Mouse (Mus musculus): Measurements from ENCODE around the gene Fam83g. TPM values are rescaled to one million over a fixed set of nuclear protein-coding genes. Genes with fewer than 3 reads are reported as not detected.

Gene Fam83g
- polyA plus RNA-seq, 1 experiment, result 0.06 TPM

DNA sequence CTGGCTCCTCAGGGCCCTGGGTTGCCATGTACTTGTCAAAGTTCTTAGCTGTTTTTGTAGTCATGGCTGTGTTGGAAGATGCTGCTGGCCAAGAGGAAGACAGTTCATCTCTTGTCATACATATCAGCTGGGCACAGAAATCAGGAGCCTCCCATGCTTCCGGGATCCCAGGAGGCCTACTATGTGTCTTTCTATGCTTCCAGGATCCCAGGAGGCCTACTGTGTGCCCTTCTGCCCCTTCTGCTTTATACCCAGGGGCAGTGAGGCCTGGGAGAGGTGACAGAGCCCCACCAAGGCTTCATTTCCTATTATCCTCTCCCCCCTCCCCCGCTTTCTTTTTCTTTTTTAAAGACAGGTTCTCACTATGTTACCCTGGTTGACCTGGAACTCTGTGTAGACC, 21.7 kb downstream of the Fam83g start:
- no peak for DNase-seq (ENCODE audit: extremely low spot score in 1 of 2, low spot score in 1 of 2)

DNA sequence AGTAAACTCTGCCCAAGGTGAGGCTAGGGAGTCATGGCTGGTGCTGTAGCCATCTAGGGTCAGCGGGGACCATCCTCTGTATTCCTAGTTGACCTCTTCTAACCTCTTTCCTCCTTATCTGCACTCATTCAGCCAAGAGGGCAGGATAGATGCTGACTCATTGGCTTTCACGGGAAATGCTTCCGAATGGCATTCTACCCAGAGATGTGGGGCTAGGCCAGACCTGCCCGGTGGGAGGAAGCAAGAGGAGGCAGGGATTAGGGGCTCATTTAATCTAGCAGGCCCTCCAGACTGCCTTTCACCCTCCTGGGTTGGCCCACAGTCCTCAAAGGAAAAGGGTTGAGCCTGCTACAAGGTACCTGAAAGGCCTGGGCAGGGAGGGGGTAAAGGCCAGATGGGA, 22.3 kb downstream of the Fam83g start:
- DNase-seq (ENCODE audit: extremely low spot score in 1 of 2, low spot score in 1 of 2), result no peak

DNA sequence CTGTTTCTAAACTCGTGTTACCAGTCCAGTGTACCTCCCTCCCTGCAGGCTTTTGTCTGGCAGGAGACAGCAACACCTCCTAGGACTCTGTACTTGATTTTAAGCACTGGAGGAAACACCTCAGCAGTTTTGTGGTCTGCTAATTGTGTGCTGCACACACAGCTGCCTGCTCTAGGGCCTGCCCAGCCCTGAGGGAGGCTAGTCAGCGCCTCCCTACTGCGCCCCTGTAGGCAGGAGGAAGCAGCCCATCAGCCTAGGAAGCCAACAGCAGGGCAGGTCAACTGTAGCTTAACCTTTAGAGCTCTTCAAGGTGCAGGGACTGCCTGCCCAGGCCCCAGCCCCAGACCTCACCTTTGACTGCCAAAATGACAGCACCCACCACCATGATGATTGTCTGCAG, 25.0 kb downstream of the Fam83g start:
- DNase-seq (ENCODE audit: extremely low spot score in 1 of 2, low spot score in 1 of 2), result no peak

DNA sequence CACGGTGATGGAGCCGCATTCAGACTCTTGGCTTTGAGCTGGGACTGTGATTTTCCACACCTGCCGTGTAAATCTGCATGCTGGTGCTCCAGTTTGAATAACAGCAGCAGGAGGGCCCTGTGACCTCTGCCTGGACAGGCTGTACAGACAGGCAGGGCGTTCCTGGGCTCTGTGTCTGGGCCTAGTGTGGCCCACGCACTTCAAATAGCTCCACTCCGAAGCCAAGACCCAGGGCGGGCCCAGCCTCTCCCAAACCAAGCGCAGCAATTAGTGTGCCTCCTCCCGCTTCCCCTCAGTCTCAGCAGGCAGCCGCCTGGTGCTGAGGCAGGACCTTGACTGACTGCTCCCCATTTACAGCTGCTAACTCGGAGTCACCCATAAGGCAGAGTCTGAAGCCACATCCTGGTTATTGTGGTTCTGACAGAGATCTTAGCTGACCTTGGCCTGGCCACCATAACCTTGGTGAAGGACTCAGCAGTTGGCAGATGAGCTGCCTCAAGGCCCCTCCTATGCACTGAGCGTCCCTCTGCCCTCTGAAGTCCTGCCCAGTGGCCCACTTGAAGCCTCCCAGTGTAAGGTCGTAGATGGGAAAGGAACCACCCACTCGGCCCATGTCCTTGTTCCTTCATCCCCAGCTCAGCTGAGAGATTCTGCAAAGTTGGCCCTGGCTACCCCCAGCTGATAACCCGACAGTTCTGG, 29.4 kb downstream of the Fam83g start:
- no peak for DNase-seq (ENCODE audit: extremely low spot score in 1 of 2, low spot score in 1 of 2)

DNA sequence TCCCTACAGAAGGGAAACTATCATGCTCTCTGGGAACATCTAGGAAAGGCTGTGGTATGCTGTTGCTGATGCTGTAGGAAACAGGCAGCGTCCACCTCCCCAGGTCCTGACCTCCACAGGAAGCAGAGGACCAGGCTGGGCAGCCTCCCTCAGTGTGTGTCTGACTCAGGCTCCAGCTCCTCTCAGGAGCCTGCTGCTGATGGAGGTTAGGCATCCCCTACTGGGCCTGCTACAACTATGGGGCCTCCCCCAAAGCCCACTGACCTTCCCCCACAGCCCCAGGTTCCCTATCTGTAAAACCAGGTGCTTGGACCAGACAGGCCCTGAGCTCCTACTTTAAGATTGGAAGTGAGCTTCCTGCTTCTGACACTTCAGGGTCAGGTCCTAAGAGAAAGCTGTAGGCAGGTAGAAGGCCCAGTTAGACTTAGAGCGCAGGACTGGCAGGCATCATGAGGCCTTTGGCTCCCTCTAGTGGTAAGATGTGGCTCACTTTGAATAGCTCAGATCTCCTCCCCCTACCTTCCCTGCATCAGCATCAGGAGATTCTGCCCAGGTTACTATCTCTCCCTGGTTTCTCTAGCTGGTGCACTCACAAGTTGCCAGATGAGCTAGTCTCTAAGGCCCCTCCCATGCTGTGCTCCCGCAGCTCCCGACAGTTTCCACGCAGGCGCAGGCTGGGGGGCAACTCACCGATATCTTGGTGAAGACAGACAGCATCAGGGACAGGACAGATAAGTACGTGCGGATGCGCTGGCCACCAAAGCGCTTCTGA, 30.6 kb downstream of the Fam83g start:
- DNase-seq (ENCODE audit: extremely low spot score in 1 of 2, low spot score in 1 of 2), result peak; percentile 41 to 94

DNA sequence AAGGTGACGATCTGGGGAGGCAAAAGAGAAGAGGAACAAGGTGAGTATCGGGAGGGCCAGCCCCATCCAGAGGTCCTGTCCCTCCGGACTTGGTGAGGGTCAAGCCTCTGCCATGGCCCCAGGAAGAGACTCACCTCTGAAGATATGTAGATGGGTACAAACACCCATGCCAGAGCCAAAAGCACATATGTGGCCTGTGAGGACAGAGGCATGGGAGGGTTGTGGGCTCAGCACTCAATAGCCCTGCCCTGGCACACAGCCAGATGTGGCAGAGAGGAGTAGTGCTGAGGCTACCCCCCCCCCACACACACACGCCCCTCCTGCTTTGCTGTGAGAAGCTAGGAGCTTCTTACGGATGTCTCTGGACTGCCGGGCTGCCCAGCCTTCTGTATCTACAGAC, 31.2 kb downstream of the Fam83g start:
- no peak for DNase-seq (ENCODE audit: extremely low spot score in 1 of 2, low spot score in 1 of 2)

DNA sequence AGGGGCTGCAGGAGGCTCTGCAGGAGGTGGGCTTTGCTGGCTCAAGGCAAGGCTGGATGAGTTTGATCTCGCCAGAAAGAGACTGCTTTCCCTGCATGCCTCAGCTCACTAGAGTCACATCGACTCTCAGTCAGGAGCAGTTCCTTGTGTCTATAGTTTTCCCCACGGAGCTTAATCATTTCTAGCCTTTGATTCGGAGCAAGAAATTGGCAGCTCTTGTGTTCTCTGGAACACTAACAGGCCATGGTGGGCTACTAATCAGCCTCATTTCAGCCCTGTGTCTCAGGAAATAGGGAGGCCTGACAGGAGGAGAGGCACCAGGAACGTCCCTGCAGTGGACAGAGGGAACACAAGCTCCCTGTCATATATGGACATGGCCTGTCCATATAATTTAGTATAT, 34.1 kb downstream of the Fam83g start:
- DNase-seq (ENCODE audit: extremely low spot score in 1 of 2, low spot score in 1 of 2), result no peak

DNA sequence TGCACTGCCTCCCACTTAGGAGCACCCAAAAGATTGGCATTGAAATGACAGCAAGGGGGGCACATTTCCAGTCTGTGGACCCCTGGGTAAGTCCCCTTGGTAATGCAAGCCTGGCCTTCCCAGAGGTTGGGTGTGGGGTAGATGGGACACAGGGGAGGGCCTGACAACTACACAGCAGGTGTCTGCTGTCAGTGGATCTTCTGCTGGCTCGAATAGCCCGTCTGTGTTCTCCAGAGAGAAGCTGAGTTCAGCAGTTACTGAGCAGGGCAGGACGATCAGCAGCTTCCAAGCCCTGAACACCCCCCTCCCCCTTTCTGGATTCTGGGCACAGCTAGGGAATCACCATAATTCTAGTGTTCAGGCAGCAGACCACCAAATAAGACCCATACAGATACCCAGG, 35.5 kb downstream of the Fam83g start:
- no peak for DNase-seq (ENCODE audit: extremely low spot score in 1 of 2, low spot score in 1 of 2)

DNA sequence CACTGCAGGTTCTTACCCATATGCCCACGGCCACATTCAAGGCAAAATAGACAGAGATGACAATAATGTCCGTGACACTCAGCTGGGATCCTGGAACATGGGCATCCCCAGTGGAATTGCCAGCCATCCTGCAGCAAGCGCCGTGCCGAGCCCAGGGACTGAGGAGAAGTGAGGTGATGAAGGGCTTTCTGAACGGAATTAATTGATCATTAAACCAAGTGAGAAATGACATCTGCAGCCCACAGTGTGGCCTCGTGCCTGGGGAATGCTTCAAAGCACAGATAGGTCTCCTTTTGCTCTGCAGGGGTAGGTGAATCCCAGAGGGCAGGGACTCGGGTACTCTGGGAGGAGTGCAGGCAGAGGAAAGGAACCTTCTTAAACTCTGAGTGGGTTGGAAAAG, 35.9 kb downstream of the Fam83g start:
- no peak for DNase-seq (ENCODE audit: extremely low spot score in 1 of 2, low spot score in 1 of 2)

DNA sequence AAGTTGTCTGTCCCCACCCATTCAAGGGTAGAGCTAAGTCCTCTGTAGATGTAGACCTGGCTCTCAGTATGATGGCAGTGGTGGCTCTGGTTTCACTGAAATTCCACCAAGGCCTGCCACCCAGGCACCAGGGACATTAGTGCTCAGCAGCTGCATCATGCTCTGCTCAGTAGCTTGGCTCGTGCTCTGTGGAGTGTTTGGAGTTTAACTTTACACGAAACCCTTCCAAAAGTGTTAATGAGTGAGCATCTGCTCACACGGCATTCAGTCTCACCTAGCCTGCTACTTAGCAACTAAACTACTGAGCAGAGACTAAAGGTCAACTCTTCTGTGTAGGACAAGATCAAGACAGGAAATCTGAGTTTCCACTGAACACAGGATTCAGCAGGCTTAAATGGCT, 36.7 kb downstream of the Fam83g start, which contains the start of gene Slc5a10:
Slc5a10 (minus strand) TSS at position 191 of the 400 bp plus-strand sequence.
- no peak for DNase-seq (ENCODE audit: extremely low spot score in 1 of 2, low spot score in 1 of 2)

DNA sequence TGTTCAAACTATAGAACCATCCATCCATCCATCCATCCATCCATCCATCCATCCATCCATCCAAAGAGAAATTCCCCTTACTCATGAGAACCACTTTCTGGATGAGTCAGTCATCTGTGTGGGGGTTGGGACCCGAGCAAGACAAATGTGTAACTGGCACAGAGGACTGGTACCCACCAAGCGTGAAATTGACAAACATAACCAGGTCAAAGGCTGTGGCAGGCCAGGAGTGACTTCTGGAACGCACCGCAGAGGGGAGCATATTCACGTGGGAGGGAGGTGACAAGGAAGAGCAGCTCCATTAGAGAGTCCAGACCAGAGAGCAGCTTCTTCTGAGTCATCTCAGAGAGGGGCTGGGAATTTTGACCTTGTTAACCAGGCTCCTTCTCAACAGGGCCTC, 38.2 kb downstream of the Fam83g start:
- no peak for DNase-seq (ENCODE audit: extremely low spot score in 1 of 2, low spot score in 1 of 2)

DNA sequence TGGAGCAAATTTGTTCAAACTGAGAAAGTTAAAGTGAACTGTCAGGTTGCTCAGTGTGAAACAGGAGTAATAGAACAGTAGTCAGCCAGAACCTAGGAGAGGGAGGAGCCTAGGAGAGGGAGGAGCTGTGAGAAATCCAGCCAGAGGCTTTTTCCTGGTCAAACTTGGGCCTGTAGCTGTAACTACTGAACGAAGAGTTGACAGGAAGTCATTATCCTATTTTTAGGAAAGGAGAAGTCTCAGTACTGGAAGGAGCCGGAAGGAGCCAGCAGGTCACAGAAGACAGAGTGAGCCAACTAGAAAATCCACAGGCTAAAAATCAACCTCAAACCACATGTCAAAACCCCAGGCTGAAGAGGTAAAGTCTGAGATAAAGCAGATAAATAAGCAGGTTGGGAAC, 44.1 kb downstream of the Fam83g start:
- DNase-seq (ENCODE audit: extremely low spot score in 1 of 2, low spot score in 1 of 2), result no peak

DNA sequence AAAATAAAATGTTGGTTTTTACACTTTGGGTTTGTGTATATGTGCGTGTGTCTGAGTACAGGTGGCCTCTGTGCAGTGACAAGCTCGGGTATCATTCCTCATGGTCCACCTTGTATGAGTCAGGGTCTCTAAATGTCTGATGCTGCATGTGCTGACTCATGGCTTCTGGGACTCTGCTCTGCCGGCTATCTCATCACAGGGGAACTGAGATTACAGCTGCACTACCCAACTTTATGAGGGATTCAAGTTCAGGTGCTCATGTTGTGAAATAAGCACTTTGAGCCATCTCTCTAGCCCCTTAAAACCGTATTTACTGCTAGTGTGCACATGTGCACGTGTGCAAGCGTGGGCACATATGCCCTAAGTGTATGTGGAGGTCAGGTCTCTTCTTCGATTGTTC, 48.8 kb downstream of the Fam83g start:
- no peak for DNase-seq (ENCODE audit: extremely low spot score in 1 of 2, low spot score in 1 of 2)

DNA sequence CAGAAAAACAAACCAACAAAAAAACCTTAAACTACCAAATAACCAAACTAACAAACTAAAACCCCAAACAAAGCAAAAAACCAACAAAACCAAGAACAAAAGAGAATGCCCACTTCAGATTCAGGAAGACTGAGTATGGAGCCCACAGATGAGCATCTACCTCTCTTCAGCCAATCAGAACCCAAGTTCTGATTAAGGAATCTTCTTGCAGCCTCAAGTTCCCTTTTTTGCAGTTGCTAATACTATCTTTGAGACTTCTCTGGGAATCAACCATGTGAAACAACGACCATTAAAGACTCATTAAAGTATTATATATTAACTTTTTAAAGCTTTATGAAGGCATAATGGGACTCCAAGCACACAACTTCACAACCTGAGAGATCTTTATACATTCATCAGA, 53.4 kb downstream of the Fam83g start:
- DNase-seq (ENCODE audit: extremely low spot score in 1 of 2, low spot score in 1 of 2), result no peak

DNA sequence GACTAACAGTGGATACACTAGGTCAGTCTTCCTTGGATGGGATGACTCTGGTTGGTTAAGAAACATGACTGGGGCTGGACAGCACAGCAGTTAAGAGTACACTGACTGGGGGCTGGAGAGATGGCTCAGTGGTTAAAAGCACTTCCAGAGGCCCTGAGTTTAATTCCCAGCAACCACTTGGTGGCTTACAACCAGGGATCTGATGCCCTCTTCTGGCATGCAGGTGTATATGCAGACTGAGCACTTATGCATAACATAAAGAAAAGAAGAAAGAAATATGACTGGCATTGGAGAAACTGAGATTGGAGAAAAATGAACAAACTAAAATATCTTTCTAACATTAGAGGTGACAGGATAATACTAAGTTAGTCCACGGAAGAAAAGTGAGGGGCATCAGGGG, 56.6 kb downstream of the Fam83g start:
- DNase-seq (ENCODE audit: extremely low spot score in 1 of 2, low spot score in 1 of 2), result no peak

DNA sequence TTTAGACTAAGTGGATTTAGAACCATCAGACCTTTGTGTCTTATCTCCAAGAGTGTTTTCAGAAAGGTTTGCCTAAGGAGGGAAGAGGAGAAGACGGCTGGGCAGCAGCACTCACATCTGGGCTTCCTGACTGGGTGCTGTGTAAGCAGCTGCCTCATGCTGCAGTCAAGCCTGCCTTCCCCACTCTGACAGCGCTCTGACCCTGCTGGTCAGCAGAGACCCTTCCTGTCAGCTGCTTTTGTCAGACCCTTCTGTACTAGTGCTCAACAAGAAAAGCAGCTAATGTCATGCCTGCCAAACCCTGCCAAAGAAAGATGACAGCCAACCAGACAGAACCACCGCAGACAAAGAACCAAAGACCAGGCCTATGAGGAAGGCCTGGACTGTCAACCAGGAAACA, 59.9 kb downstream of the Fam83g start:
- no peak for DNase-seq (ENCODE audit: extremely low spot score in 1 of 2, low spot score in 1 of 2)

DNA sequence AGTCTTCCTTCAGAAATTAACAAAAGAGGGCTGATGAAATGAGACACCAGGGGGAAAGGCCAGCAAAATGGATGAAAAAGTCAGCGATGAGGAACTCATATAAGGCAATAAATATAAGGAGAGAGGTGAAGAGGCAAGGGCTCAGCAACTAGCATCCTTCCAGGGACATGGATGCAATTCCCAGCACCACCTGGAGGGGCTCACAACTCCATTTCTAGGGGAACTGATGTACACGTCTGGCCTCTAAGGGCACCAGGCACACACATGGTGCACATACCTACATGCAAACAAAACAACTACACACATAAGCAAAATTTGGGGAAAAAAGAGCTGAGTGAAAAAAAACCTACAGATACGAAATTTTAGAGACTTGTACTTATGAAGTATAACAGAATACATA, 60.6 kb downstream of the Fam83g start:
- DNase-seq (ENCODE audit: extremely low spot score in 1 of 2, low spot score in 1 of 2), result no peak

DNA sequence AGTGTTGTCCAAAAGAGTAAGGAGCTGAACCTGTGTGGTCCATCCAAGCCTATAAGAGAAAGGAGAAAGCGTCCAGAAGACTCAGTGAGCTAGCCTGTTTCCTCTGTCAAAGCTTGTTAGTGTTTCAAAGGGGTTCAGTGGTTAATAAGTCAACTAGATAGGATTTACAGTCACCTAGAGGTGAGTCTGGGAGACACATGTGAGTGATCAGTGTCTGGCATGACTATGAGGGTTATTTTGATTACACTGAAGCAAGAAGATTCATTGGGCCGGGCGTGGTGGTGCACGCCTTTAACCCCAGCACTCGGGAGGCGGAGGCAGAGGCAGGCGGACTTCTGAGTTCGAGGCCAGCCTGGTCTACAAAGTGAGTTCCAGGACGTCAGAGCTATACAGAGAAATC, 61.9 kb downstream of the Fam83g start:
- no peak for DNase-seq (ENCODE audit: extremely low spot score in 1 of 2, low spot score in 1 of 2)

DNA sequence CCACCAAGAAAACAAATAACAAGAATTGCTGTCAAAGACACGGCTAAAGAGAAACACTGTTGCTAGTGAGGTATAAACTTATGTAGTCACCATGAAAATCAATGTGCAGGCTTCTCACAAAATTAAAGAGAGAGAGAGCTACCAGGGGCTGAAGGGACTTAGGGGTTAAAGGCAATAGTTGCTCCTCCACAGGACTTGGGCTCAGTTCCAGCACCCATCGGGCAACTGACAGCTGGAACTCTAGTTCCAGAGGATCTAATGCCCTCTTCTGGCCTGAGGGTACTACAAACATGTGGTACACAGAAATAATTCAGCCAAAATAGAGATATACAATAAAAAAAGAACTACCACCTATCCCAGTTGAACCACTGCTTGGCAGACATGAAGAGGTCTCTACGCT, 63.3 kb downstream of the Fam83g start:
- DNase-seq (ENCODE audit: extremely low spot score in 1 of 2, low spot score in 1 of 2), result no peak

DNA sequence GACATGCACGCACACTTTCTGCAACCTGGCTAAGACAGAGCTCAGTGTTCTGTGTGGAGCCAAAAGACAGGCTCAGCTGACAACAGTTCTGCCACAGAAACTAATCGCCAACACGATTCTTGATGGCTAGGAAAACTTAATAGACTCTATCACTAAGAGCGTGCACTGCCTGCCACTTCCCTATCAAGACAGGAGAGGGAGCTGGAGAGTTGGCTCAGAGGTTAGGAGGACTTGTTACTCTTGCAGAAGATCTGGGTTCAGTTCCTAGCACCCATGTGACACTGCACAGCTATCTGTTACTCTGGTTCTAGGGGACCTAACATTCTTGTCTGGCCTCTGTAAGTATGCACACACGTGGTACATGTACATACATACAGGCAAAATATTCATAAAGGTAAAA, 67.7 kb downstream of the Fam83g start:
- DNase-seq (ENCODE audit: extremely low spot score in 1 of 2, low spot score in 1 of 2), result peak in 1 of 2 experiments; percentile 42

DNA sequence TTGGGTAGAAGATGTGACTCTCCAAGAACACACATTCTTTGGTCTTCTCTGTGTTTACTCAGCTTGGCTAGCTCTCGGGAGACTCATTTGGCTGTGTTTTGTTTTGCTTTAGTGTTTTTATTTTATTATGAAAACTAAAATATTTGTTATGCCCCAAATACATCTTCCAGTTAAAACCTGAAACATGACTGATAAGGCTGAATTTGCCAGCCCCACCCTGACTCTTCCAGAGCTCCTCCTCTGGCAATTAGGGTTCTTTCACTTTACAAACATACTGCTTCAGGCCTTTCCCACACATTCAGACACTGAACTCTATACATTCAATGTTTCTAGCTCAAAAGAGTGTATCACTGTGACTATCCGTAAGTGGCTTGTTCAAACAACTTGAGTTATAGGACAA, 73.3 kb downstream of the Fam83g start:
- no peak for DNase-seq (ENCODE audit: extremely low spot score in 1 of 2, low spot score in 1 of 2)

Data from frontal cortex, adult 2 months (tissue).